Mouse (Mus musculus): Measurements from ENCODE around the gene Srgn. TPM values are rescaled to one million over a fixed set of nuclear protein-coding genes. Genes with fewer than 3 reads are reported as not detected.
A peak's percentile ranks its signal among the peaks of the same experiment; 100 is the strongest.
"Not testable (repeated sequence)": the region's sequence is repeated elsewhere in the genome, so short reads cannot be mapped to it uniquely, and the experiment has no call there.

Srgn gene
- polyA plus RNA-seq, 1 experiment from 2014 or later, result 4.6 TPM

DNA sequence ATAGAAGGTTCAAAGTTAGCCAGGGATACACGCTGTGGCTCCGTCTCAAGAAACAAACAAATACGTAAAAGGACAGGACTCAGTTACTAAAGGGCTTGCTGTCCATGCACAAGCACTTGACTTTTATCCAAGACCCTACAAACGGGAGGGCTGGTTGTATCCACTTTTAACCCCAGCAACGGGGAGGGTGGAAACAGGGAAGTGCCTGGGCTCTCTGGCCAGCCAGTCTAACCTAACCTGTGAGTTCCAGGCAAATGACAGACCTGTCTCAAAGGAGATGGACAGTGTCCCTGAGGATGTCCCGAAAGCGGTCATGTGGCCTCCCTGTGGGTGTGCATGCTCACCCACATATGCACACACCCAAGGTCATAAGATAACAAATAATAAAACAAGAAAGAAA, 25.3 kb downstream of the Srgn start:
- H3K9ac ChIP-seq (replicated peaks; ENCODE audit: low read depth, low read length), result no peak overlapping the region
- H3K4me3 ChIP-seq (ENCODE audit: low read depth, low read length), result no peak overlapping the region
- H3K4me2 ChIP-seq (ENCODE audit: low read depth, low read length), result no peak overlapping the region
- no peaks in the 10 kb centered on the region for H3K36me3 ChIP-seq (ENCODE audit: control insufficient read depth, insufficient read depth, low read length)
- 83% methylated on average over 7 of the region's 7 CpGs for WGBS
- no peak overlapping the region for H3K27ac ChIP-seq (ENCODE audit: low read depth, low read length)
- H3K27me3 ChIP-seq (ENCODE audit: control insufficient read depth, insufficient read depth, low read length), result no peaks in the 10 kb centered on the region
- H3K9me3 ChIP-seq (ENCODE audit: control insufficient read depth, low read length), result no peaks in the 10 kb centered on the region
- H3K4me1 ChIP-seq (ENCODE audit: control insufficient read depth, insufficient read depth, low read length), result no peaks in the 10 kb centered on the region
- no peak for ATAC-seq (ENCODE audit: low read depth)

DNA sequence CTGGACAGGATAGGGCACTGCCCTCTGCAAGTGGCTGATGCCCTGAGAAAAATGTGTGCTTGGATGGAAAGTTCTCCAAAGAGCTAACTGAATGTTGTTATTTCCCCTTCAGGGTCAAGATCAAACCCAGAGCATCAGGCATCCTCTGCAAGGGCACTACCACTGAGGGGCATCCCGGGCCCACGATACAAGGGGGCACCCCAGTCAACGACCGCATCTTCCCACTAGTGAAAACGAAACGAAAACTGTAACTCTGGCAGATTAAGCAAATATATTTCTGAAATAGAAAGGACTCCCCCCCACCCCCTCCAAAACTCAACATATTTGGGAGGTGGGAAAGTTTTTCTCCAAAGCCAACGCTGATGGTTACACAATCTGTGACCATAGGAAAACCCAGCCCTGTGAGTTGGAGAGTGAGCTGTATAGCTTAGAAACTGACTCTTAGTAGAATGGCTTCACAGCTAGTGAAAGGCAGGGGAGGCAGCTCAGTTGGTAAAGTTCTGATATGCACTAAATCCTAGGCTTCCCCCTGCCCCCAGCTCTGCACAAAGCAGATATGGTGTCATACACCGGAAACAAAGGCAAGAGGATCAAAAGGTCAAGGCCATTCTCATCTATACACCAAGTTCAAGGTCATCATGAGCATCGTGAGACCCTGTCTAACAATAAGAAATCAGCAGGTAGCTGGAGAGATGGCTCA, 26.2 kb downstream of the Srgn start:
- H3K4me2 ChIP-seq (ENCODE audit: low read depth, low read length), result no peak overlapping the region
- H3K9ac ChIP-seq (replicated peaks; ENCODE audit: low read depth, low read length), result no peak overlapping the region
- H3K4me1 ChIP-seq (ENCODE audit: control insufficient read depth, insufficient read depth, low read length), result no peaks in the 10 kb centered on the region
- no peaks in the 10 kb centered on the region for H3K9me3 ChIP-seq (ENCODE audit: control insufficient read depth, low read length)
- H3K4me3 ChIP-seq (ENCODE audit: low read depth, low read length), result no peak overlapping the region
- 89% methylated on average over 9 of the region's 9 CpGs for WGBS
- ATAC-seq (ENCODE audit: low read depth), result no peak
- H3K36me3 ChIP-seq (ENCODE audit: control insufficient read depth, insufficient read depth, low read length), result no peaks in the 10 kb centered on the region
- H3K27ac ChIP-seq (ENCODE audit: low read depth, low read length), result no peak overlapping the region
- H3K27me3 ChIP-seq (ENCODE audit: control insufficient read depth, insufficient read depth, low read length), result no peaks in the 10 kb centered on the region

DNA sequence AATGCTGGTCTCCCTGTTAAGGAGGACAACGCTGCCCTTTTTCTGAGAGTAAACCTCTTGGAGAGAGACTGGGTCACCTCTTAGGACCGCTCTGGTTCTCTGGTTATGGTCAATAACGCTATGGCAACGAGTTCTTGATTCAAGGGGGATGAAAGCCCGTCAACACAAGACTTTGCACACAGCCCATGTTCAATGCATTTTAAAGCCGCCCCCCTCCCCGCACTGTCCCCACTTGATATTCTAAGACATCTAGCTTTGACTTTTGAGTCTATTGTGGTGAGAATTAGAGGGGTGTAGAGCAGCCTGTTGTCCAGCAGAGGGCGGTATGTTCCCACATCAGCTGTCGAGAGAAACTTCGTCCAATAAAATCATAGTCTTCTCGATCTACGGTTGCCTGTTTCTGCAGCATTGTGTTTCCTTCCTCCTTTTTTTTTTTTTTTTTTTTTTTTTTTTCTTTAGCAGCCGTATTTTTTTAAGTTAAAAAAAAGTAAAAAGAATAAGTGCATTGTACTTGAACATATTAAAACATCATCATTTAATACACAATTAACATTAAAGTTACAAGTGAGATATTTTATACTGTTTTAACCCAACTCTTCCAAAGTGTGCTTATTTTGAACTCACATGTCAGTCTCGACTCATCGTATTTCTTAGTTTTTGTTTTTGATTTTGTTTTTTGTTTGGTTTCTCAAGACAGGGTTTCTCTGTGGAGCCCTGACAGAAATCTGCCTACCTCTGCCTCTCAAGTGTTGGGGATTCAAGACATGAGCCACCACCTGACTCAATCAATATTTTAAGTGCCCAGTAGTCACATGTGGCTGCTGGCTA, 26.9 kb downstream of the Srgn start:
- H3K27ac ChIP-seq (ENCODE audit: low read depth, low read length), result no peak overlapping the region
- no peaks in the 10 kb centered on the region for H3K36me3 ChIP-seq (ENCODE audit: control insufficient read depth, insufficient read depth, low read length)
- H3K4me3 ChIP-seq (ENCODE audit: low read depth, low read length), result no peak overlapping the region
- no peak overlapping the region for H3K9ac ChIP-seq (replicated peaks; ENCODE audit: low read depth, low read length)
- H3K4me2 ChIP-seq (ENCODE audit: low read depth, low read length), result 0 out of 2 replicates have a peak overlapping the region, but pooled peaks have one; percentile 16
- H3K4me1 ChIP-seq (ENCODE audit: control insufficient read depth, insufficient read depth, low read length), result no peaks in the 10 kb centered on the region
- H3K27me3 ChIP-seq (ENCODE audit: control insufficient read depth, insufficient read depth, low read length), result no peaks in the 10 kb centered on the region
- 24% methylated on average over 15 of the region's 15 CpGs for WGBS
- ATAC-seq (ENCODE audit: low read depth), result peak; percentile 61; the same call in 1 of the 2 replicates
- H3K9me3 ChIP-seq (ENCODE audit: control insufficient read depth, low read length), result no peaks in the 10 kb centered on the region

DNA sequence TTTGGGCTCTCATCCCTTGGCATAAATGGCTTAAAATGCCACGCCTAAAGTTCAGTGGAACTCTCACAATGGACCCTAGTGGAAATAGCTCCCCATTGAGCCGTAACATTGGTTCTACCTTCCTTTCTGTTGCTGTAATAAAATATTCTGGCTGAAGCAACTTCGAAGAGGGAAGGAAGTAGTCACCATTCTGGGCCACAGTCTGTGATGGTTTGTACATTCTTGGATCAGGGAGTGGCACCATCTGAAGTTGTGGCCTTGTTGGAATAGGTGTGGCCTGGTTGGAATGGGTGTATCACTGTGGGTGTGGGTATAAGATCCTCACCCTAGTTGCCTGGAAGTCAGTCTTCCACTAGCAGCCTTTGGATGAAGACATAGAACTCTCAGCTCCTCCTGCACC, 35.6 kb downstream of the Srgn start:
- not testable (repeated sequence) for H3K9ac ChIP-seq (replicated peaks; ENCODE audit: low read depth, low read length); H3K27ac ChIP-seq (ENCODE audit: low read depth, low read length); H3K36me3 ChIP-seq (ENCODE audit: control insufficient read depth, insufficient read depth, low read length); ATAC-seq (ENCODE audit: low read depth); H3K4me3 ChIP-seq (ENCODE audit: low read depth, low read length); H3K27me3 ChIP-seq (ENCODE audit: control insufficient read depth, insufficient read depth, low read length); H3K4me2 ChIP-seq (ENCODE audit: low read depth, low read length); H3K4me1 ChIP-seq (ENCODE audit: control insufficient read depth, insufficient read depth, low read length); H3K9me3 ChIP-seq (ENCODE audit: control insufficient read depth, low read length)
- whole genome bisulfite sequencing, result 91% methylated on average over 3 of the region's 3 CpGs

DNA sequence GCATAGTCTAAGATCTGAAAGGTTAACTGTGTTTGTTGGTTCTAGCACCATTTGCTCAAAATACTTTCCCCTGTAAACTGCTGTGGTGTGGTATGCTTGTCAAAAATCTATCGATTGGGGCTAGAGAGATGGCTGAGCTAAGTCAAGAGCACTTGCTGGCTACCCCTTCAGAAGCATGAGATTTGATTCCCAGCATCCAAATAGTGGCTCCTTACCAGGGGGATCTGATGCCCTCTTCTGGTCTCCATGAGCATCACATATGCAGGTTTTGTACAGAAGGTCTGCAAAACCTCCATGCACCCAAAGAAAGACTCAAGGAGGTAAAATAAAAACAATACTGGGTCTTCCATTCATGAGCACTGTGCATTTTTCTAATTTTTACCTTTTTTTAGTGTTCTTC, 39.0 kb downstream of the Srgn start:
- no peak for ATAC-seq (ENCODE audit: low read depth)
- H3K36me3 ChIP-seq (ENCODE audit: control insufficient read depth, insufficient read depth, low read length), result no peaks in the 10 kb centered on the region
- H3K27ac ChIP-seq (ENCODE audit: low read depth, low read length), result no peak overlapping the region
- WGBS, result 29% methylated on average over 1 of the region's 1 CpGs
- H3K4me3 ChIP-seq (ENCODE audit: low read depth, low read length), result no peak overlapping the region
- H3K9me3 ChIP-seq (ENCODE audit: control insufficient read depth, low read length), result no peaks in the 10 kb centered on the region
- H3K9ac ChIP-seq (replicated peaks; ENCODE audit: low read depth, low read length), result no peak overlapping the region
- H3K4me1 ChIP-seq (ENCODE audit: control insufficient read depth, insufficient read depth, low read length), result peaks cover 5% of the 10 kb centered on the region; the same call in 1 of the 2 replicates
- no peaks in the 10 kb centered on the region for H3K27me3 ChIP-seq (ENCODE audit: control insufficient read depth, insufficient read depth, low read length)
- no peak overlapping the region for H3K4me2 ChIP-seq (ENCODE audit: low read depth, low read length)

DNA sequence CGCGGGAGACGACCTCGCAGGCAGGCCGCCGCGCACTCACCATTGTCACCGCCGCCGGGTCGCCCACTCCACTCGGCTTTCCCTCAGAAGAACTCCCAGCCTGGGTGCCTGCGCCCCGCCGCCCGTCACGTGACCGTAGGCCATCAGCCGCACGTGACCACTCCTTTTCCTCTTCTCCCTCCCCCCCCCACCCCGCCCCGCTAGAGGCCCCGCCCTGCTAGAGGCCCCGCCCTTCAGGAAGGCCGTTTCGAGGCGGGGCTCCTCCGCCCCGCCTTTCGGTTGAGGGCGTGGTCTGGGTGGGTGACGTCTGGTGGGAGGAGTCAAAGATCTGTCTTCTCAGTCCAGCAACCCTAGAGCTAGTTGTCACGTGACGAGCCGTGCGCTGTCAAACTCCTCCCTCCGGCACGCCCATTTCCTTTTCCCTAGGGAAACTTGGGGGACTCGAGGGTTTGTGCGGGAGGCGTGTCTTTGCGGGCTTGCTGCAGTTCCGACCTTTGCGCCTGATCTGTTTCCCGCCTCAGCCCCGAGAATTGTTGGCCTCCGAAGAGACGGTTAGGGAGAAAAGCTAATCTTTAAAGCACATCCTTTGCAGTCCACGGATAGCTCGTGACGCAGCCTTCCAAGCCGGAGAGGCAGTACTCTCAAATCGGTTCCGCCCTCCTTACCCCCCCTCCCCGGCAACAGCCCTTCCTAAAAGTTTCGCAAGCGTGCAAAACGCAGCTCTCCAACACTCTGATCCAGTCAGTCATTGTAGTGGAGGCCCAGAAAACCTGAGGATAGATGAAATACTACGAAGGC, 40.4 kb downstream of the Srgn start, which contains the start of gene Vps26a:
Gene Vps26a (minus strand): TSS at position 188 of the 798 bp plus-strand sequence.
- Histone ChIP-seq H3K27me3 (ENCODE audit: control insufficient read depth, insufficient read depth, low read length) (no peaks in the 10 kb centered on the region), H3K36me3 (ENCODE audit: control insufficient read depth, insufficient read depth, low read length) (no peaks in the 10 kb centered on the region), H3K4me1 (ENCODE audit: control insufficient read depth, insufficient read depth, low read length) (peaks cover 5% of the 10 kb centered on the region; the same call in 1 of the 2 replicates), H3K9me3 (ENCODE audit: control insufficient read depth, low read length) (no peaks in the 10 kb centered on the region), H3K27ac (ENCODE audit: low read depth, low read length) (peak within 1 kb of the TSS; percentile 84), H3K9ac (replicated peaks; ENCODE audit: low read depth, low read length) (peak within 1 kb of the TSS; percentile 85), H3K4me3 (ENCODE audit: low read depth, low read length) (peak within 1 kb of the TSS; percentile 85), H3K4me2 (ENCODE audit: low read depth, low read length) (peak within 1 kb of the TSS; percentile 77)
- ATAC-seq (ENCODE audit: low read depth), result peak; percentile 89
- under 1% methylated on average over 55 of the region's 59 CpGs for whole genome bisulfite sequencing

DNA sequence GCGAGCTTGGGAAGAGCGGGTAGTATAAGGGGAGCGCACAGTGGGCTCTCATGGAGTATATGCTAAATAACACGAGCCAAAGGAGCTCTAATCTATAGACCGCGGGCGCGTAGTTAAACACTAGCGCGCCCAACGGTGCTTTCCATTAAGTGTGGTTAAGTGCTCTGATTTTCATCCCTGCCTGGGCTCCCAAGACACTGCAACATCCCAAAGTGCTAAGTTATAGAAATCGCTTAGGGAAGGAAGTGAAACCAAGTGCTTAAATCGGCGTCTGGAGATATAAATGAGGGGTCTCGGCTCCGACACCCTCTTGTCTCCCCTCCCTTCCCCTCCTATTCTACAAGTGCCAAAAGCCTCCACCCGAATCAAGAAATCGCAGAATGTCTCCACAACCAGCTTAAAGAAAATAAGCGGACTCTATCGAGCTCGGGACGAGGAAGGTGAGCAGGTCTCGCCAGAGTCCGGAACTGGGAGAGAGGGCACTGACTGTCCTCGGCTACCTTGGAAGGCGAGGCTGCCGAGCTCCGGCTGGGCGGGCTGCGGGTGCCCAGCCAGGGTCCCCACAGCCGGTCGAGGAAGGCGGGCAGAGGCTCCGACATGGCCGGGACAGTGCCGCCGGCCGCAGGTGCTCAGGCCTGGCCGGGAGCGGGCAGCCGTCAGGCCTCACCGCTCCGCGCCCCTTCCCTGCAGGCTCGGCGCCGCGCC, 41.2 kb downstream of the Srgn start:
- H3K9me3 ChIP-seq (ENCODE audit: control insufficient read depth, low read length), result no peaks in the 10 kb centered on the region
- H3K4me2 ChIP-seq (ENCODE audit: low read depth, low read length), result peak overlapping the region; percentile 74
- peak overlapping the region; percentile 85 for H3K4me3 ChIP-seq (ENCODE audit: low read depth, low read length)
- peak overlapping the region; percentile 84 for H3K27ac ChIP-seq (ENCODE audit: low read depth, low read length)
- H3K36me3 ChIP-seq (ENCODE audit: control insufficient read depth, insufficient read depth, low read length), result no peaks in the 10 kb centered on the region
- H3K4me1 ChIP-seq (ENCODE audit: control insufficient read depth, insufficient read depth, low read length), result peaks cover 5% of the 10 kb centered on the region; the same call in 1 of the 2 replicates
- H3K9ac ChIP-seq (replicated peaks; ENCODE audit: low read depth, low read length), result peak overlapping the region; percentile 85
- ATAC-seq (ENCODE audit: low read depth), result peak; percentile 78
- H3K27me3 ChIP-seq (ENCODE audit: control insufficient read depth, insufficient read depth, low read length), result no peaks in the 10 kb centered on the region
- under 1% methylated on average over 45 of the region's 48 CpGs for WGBS

DNA sequence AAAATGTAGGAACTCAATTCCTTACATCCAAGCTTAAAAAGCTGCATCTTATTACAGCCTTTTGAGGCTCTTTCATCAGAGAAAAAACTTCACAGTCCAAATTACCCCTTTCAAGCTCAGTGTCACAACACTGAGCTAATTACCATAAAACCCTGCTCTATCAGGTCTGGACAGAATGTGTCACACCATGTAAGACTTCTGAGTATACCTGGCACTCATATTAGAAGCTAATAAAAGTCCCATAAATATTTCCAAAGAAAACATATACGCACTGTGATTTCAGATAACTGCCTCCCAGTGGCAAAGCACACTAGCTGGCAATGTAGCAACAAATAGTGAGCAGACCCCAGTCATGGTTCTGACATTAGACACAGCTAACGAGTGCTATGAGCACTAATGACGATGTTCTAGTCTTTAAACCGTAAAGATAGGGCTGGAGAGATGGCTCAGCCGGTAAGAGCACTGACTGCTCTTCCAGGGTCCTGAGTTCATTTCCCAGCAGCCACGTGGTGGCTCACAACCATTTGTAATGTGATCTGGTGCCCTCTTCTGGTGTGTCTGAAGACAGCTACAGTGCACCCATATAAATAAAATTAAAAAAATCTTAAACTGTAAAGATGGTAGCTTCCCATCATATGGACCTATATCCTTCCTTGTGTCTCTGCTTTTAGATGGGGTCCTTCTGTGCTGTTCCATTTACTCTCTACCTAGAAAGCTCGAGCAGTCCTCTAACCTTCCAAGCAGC, 46.0 kb downstream of the Srgn start:
- WGBS, result 59% methylated on average over 7 of the region's 7 CpGs
- Histone ChIP-seq H3K9me3 (ENCODE audit: control insufficient read depth, low read length) (no peaks in the 10 kb centered on the region), H3K36me3 (ENCODE audit: control insufficient read depth, insufficient read depth, low read length) (no peaks in the 10 kb centered on the region), H3K9ac (replicated peaks; ENCODE audit: low read depth, low read length) (no peak overlapping the region), H3K4me3 (ENCODE audit: low read depth, low read length) (no peak overlapping the region), H3K27me3 (ENCODE audit: control insufficient read depth, insufficient read depth, low read length) (no peaks in the 10 kb centered on the region), H3K4me1 (ENCODE audit: control insufficient read depth, insufficient read depth, low read length) (peaks cover 5% of the 10 kb centered on the region; the same call in 1 of the 2 replicates), H3K4me2 (ENCODE audit: low read depth, low read length) (no peak overlapping the region), H3K27ac (ENCODE audit: low read depth, low read length) (no peak overlapping the region)
- ATAC-seq (ENCODE audit: low read depth), result no peak

Data from neural tube, embryonic 14.5 days (tissue).